Mouse (Mus musculus): ENCODE data around the gene Arl13b.

Gene Arl13b

GRCm38 (mm10) chr16:62778282-62778681, 68.6 kb downstream of the Arl13b start:
- ChIA-PET CTCF (no interaction called here), POLR2A (interaction anchor here in 2 of 4 experiments (0.9 to 2.2 kb wide), 4 partner anchors 9 to 54 kb away, joined by 3 to 12 read pairs (median 5); partner anchors contain the start of gene Nsun3 (in 2 of the 2))

GRCm38 (mm10) chr16:62776034-62776433, 70.8 kb downstream of the Arl13b start:
- CTCF ChIA-PET: interaction anchor here in 1 of 4 experiments (0.6 kb wide), 1 partner anchor 125 kb away, joined by 3 read pairs; no protein-coding TSS in a partner anchor

GRCm38 (mm10) chr16:62773462-62773861, 73.4 kb downstream of the Arl13b start:
- ChIA-PET CTCF (no interaction called here), POLR2A (interaction anchor here in 1 of 4 experiments (1.1 kb wide), 1 partner anchor 13 kb away, joined by 3 read pairs; the partner anchor contains the start of gene Nsun3)

More at GRCm38 (mm10) chr16:62776034-62776433, 70.8 kb downstream of the Arl13b start:
- POLR2A ChIA-PET: interaction anchor here in 2 of 4 experiments (1.2 to 1.3 kb wide), 2 partner anchors 11 kb away, joined by 4 to 5 read pairs; partner anchors contain the start of gene Nsun3 (in 2 of the 2)

- ChIA-PET CTCF (interaction anchor here in 2 of 4 experiments (1.1 kb wide), 2 partner anchors 68 kb away, joined by 4 to 7 read pairs; no protein-coding TSS in a partner anchor), POLR2A (interaction anchor here in 3 of 4 experiments (0.6 to 1.3 kb wide), 8 partner anchors 8 to 89 kb away, joined by 3 to 10 read pairs (median 3); partner anchors contain the start of genes Nsun3 (in 2 of the 3) and Arl13b (in 1 of the 3))
Measured at GRCm38 (mm10) chr16:62758340-62758739, 88.5 kb downstream of the Arl13b start.

- ChIA-PET CTCF (no interaction called here), POLR2A (no interaction called here)
Measured at GRCm38 (mm10) chr16:62755307-62755706, 91.5 kb downstream of the Arl13b start.

- ChIA-PET CTCF (no interaction called here), POLR2A (no interaction called here)
Measured at GRCm38 (mm10) chr16:62753597-62753996, 93.2 kb downstream of the Arl13b start.

- ChIA-PET POLR2A (no interaction called here), CTCF (no interaction called here)
Measured at GRCm38 (mm10) chr16:62753079-62753478, 93.8 kb downstream of the Arl13b start.

GRCm38 (mm10) chr16:62745875-62746274, 101.0 kb downstream of the Arl13b start:
- POLR2A ChIA-PET: no interaction called here
- CTCF ChIA-PET: no interaction called here
